8 mouse cellular contexts compared by ENCODE assay signal in genomic region chr3:101806149-101806548, GRCm38 (mm10). TPM values are rescaled to one million over a fixed set of nuclear protein-coding genes. Genes with fewer than 3 reads are reported as not detected.
A peak's percentile ranks its signal among the peaks of the same experiment; 100 is the strongest.
DNase-seq lines count a peak whose midpoint lies in the region; ATAC-seq and TF ChIP-seq lines count a peak whose summit lies in the region.

No protein-coding gene starts in this region.

- peak; percentile 97 for TF ChIP-seq CTCF in C2C12 (IDR thresholded peaks at IDR 0.05; ENCODE audit: control insufficient read depth, insufficient read depth, insufficient read length)

- H3K9ac ChIP-seq in forebrain, embryonic 11.5 days (ENCODE audit: low read length): no peak overlapping the region
- no peak overlapping the region for H3K9ac ChIP-seq in heart, embryonic 15.5 days
- H3K9ac ChIP-seq in liver, embryonic 11.5 days (ENCODE audit: low read depth, low read length): no peak overlapping the region
- no peak overlapping the region for H3K9ac ChIP-seq in stomach, embryonic 14.5 days (replicated peaks; ENCODE audit: low read depth, low read length)

- peak; percentile 91 for ATAC-seq in forebrain, embryonic 11.5 days (replicated peaks; ENCODE audit: low FRiP score)
- peak; percentile 74 for ATAC-seq in heart, embryonic 15.5 days (replicated peaks; ENCODE audit: insufficient number of reproducible peaks, insufficient read depth, low FRiP score, low read depth)
- peak; percentile 82 for ATAC-seq in liver, embryonic 11.5 days (replicated peaks; ENCODE audit: low FRiP score)
- ATAC-seq in stomach, embryonic 14.5 days (ENCODE audit: insufficient number of reproducible peaks, insufficient read depth, low FRiP score, low read depth): peak; percentile 81

- no peak overlapping the region for H3ac ChIP-seq in C2C12 (ENCODE audit: control insufficient read depth, insufficient read length, low read depth)

- no peaks in the 10 kb centered on the region for H3K36me3 ChIP-seq in C2C12 (ENCODE audit: control insufficient read depth, insufficient read depth)
- no peaks in the 10 kb centered on the region for H3K36me3 ChIP-seq in forebrain, embryonic 11.5 days (ENCODE audit: control insufficient read depth, insufficient read depth, low read length)
- H3K36me3 ChIP-seq in heart, embryonic 15.5 days: no peaks in the 10 kb centered on the region
- H3K36me3 ChIP-seq in liver, embryonic 11.5 days (ENCODE audit: control insufficient read depth, insufficient read depth, low read length): no peaks in the 10 kb centered on the region
- H3K36me3 ChIP-seq in stomach, embryonic 14.5 days (ENCODE audit: control insufficient read depth, insufficient read depth, low read length): no peaks in the 10 kb centered on the region

- DNase-seq in c-Kit-positive CD71-negative TER-119-negative erythroid progenitor cells, embryonic 14.5 days (ENCODE audit: low read depth): peak; percentile 55
- peak; percentile 95 for DNase-seq in forebrain, embryonic 11.5 days (ENCODE audit: low spot score)
- DNase-seq in kidney, postnatal 14 days: peak; percentile 93
- peak; percentile 80 for DNase-seq in liver, embryonic 11.5 days (ENCODE audit: low spot score)
- peak; percentile 54 to 64 for DNase-seq in natural killer cell, adult 2 months (ENCODE audit: low spot score in 2 of 2)

- WGBS in forebrain, embryonic 11.5 days: 9% methylated on average over 16 of the region's 16 CpGs
- 4% methylated on average over 16 of the region's 16 CpGs for WGBS in heart, embryonic 15.5 days
- 5% methylated on average over 16 of the region's 16 CpGs for WGBS in liver, embryonic 11.5 days
- 11% methylated on average over 16 of the region's 16 CpGs for WGBS in stomach, embryonic 14.5 days

- H3K79me3 ChIP-seq in C2C12 (ENCODE audit: low read depth): no peaks in the 10 kb centered on the region

- H3K4me1 ChIP-seq in forebrain, embryonic 11.5 days (replicated peaks; ENCODE audit: control insufficient read depth, insufficient read depth, low read length): peaks cover 9% of the 10 kb centered on the region
- peaks cover 55% of the 10 kb centered on the region for H3K4me1 ChIP-seq in heart, embryonic 15.5 days (replicated peaks)
- H3K4me1 ChIP-seq in liver, embryonic 11.5 days (replicated peaks; ENCODE audit: control insufficient read depth, insufficient read depth, low read length): peaks cover 5% of the 10 kb centered on the region; the same call in 1 of the 2 replicates
- H3K4me1 ChIP-seq in stomach, embryonic 14.5 days (ENCODE audit: control insufficient read depth, insufficient read depth, low read length): peaks cover 18% of the 10 kb centered on the region

- no peaks in the 10 kb centered on the region for H3K79me2 ChIP-seq in C2C12 (ENCODE audit: control insufficient read depth, insufficient read depth)

- no peaks in the 10 kb centered on the region for H3K27me3 ChIP-seq in C2C12 (ENCODE audit: control insufficient read depth, insufficient read depth, insufficient read length)
- no peaks in the 10 kb centered on the region for H3K27me3 ChIP-seq in forebrain, embryonic 11.5 days (ENCODE audit: control insufficient read depth, insufficient read depth, low read length)
- no peaks in the 10 kb centered on the region for H3K27me3 ChIP-seq in heart, embryonic 15.5 days
- H3K27me3 ChIP-seq in liver, embryonic 11.5 days (replicated peaks; ENCODE audit: control insufficient read depth, insufficient read depth, low read length): 0 out of 2 replicates have a peak, but pooled peaks cover 3% of the 10 kb centered on the region
- H3K27me3 ChIP-seq in stomach, embryonic 14.5 days (ENCODE audit: control insufficient read depth, insufficient read depth, low read length): no peaks in the 10 kb centered on the region

- no peak overlapping the region for H3K27ac ChIP-seq in forebrain, embryonic 11.5 days (ENCODE audit: low read depth, low read length)
- H3K27ac ChIP-seq in heart, embryonic 15.5 days: peak overlapping the region; percentile 92
- no peak overlapping the region for H3K27ac ChIP-seq in liver, embryonic 11.5 days (ENCODE audit: low read depth, low read length)
- no peak overlapping the region for H3K27ac ChIP-seq in stomach, embryonic 14.5 days (ENCODE audit: low read length)

- H3K4me3 ChIP-seq in C2C12 (ENCODE audit: insufficient read depth, poor library complexity, severe bottlenecking): no peak overlapping the region
- no peak overlapping the region for H3K4me3 ChIP-seq in forebrain, embryonic 11.5 days (ENCODE audit: low read depth, low read length)
- no peak overlapping the region for H3K4me3 ChIP-seq in heart, embryonic 15.5 days
- H3K4me3 ChIP-seq in liver, embryonic 11.5 days (ENCODE audit: low read depth, low read length): no peak overlapping the region
- H3K4me3 ChIP-seq in stomach, embryonic 14.5 days (ENCODE audit: low read depth, low read length): no peak overlapping the region

- no peak overlapping the region for H3K4me2 ChIP-seq in forebrain, embryonic 11.5 days (ENCODE audit: low read depth, low read length, severe bottlenecking)
- peak overlapping the region; percentile 31 for H3K4me2 ChIP-seq in heart, embryonic 15.5 days
- peak overlapping the region; percentile 42 for H3K4me2 ChIP-seq in liver, embryonic 11.5 days
- H3K4me2 ChIP-seq in stomach, embryonic 14.5 days (replicated peaks; ENCODE audit: low read depth, low read length): no peak overlapping the region

- H3K9me3 ChIP-seq in forebrain, embryonic 11.5 days (ENCODE audit: control insufficient read depth, low read length): no peaks in the 10 kb centered on the region
- H3K9me3 ChIP-seq in heart, embryonic 15.5 days (replicated peaks): no peaks in the 10 kb centered on the region
- no peaks in the 10 kb centered on the region for H3K9me3 ChIP-seq in liver, embryonic 11.5 days (ENCODE audit: control insufficient read depth, low read length)
- H3K9me3 ChIP-seq in stomach, embryonic 14.5 days (ENCODE audit: control insufficient read depth, low read depth, low read length): no peaks in the 10 kb centered on the region

TF ChIP-seq in C2C12, 6 proteins besides CTCF, POLR2A, EP300 and RAD21:
- TF ChIP-seq USF1 (IDR thresholded peaks at IDR 0.05; ENCODE audit: low read depth) (no peak), MYOG (IDR thresholded peaks at IDR 0.05; ENCODE audit: control insufficient read depth, extremely low read depth, insufficient read length) (no peak), MYOD1 (IDR thresholded peaks at IDR 0.05; ENCODE audit: control insufficient read depth, insufficient read length, low read depth) (no peak), FOSL1 (IDR thresholded peaks at IDR 0.05; ENCODE audit: insufficient read depth, low read length, poor library complexity, severe bottlenecking) (no peak), CEBPB (IDR thresholded peaks at IDR 0.05; ENCODE audit: low read depth) (no peak), MAX (IDR thresholded peaks at IDR 0.05) (no peak)
TF ChIP-seq in C2C12: peak in this region for 0.

RNA-seq across cellular contexts. Expression of gene Mab21l3, which starts 42.6 kb away (rescaled TPM):
- 0.57 TPM for polyA plus RNA-seq in C2C12 (2012; fragmentation: generic; extraction: Trizol)
- polyA plus RNA-seq in forebrain, embryonic 11.5 days (2014; fragmentation: Nextera tagmentation; extraction: Ambion mirVana): 0.92 and 1.2 TPM in 2 replicates
- polyA plus RNA-seq in heart, embryonic 15.5 days (2015; fragmentation: Nextera tagmentation; extraction: Ambion mirVana): 0.14 and 0.39 TPM in 2 replicates
- 0.11 and 0.14 TPM in 2 replicates for polyA plus RNA-seq in liver, embryonic 11.5 days (2014; fragmentation: Nextera tagmentation; extraction: Ambion mirVana)
- polyA plus RNA-seq in stomach, embryonic 14.5 days (2014; fragmentation: Nextera tagmentation; extraction: Ambion mirVana): 0.69 and 1.8 TPM in 2 replicates

Comparison
In these comparisons a context has a peak if more than half of its experiments do, and no peak if none do; other contexts are left out.
1. H3K4me2 ChIP-seq: peak in heart, embryonic 15.5 days (single experiment) and liver, embryonic 11.5 days (single experiment); none in forebrain, embryonic 11.5 days (single experiment) and stomach, embryonic 14.5 days (single experiment).
2. Peak in every context shown above with its lines, with median percentiles within 50 percentile points of each other: DNase-seq and ATAC-seq.